Mouse (Mus musculus) forebrain, embryonic 14.5 days (tissue): ENCODE data around the gene Kdelr2. TPM values are rescaled to one million over a fixed set of nuclear protein-coding genes. Genes with fewer than 3 reads are reported as not detected.

ENCODE experiments used
- ATAC-seq: fragments of 200-750 bp; cut with Nextera tagmentation; 2 replicates; pipeline ENCODE4 v1.8.0; 2017; ENCODE audit warnings: mild to moderate bottlenecking, moderate library complexity
- DNase-seq: peaks from one replicate; pipeline ENCODE4 v3.0.0-alpha.2; 2015; ENCODE audit warnings: low spot score
- H3K27ac ChIP-seq: fragments of 300-500 bp; sonication (generic); 2 replicates; pipeline ENCODE4 v1.5.1; 2014; ENCODE audit warnings: low read depth, mild to moderate bottlenecking, control low read depth, low read length, moderate library complexity
- H3K27me3 ChIP-seq: fragments of 300-500 bp; sonication (generic); replicated peaks from 2 replicates; pipeline ENCODE4 v1.6.1; 2014; ENCODE audit warnings: low read length, control low read depth, mixed read lengths; ENCODE audit not compliant: control insufficient read depth, insufficient read depth
- H3K36me3 ChIP-seq: fragments of 300-500 bp; sonication (generic); 2 replicates; pipeline ENCODE4 v1.6.1; 2014; ENCODE audit warnings: low read length, control low read depth; ENCODE audit not compliant: control insufficient read depth, insufficient read depth
- H3K4me1 ChIP-seq: fragments of 300-500 bp; sonication (generic); 2 replicates; pipeline ENCODE4 v1.6.1; 2014; ENCODE audit warnings: antibody characterized with exemption, low read length, control low read depth; ENCODE audit not compliant: control insufficient read depth, insufficient read depth
- H3K4me2 ChIP-seq: fragments of 300-500 bp; sonication (generic); 2 replicates; pipeline ENCODE4 v1.6.1; 2014; ENCODE audit warnings: mild to moderate bottlenecking, control low read depth, low read length
- H3K4me3 ChIP-seq: fragments of 300-500 bp; sonication (generic); 2 replicates; pipeline ENCODE4 v1.5.1; 2014; ENCODE audit warnings: low read depth, low read length, control low read depth
- H3K9ac ChIP-seq: fragments of 300-500 bp; sonication (generic); 2 replicates; pipeline ENCODE4 v1.6.1; 2014; ENCODE audit warnings: mild to moderate bottlenecking, low read length, control low read depth, moderate library complexity
- H3K9me3 ChIP-seq: fragments of 300-500 bp; sonication (generic); replicated peaks from 2 replicates; pipeline ENCODE4 v1.6.1; 2016; ENCODE audit warnings: low read length, control low read depth, mixed read lengths; ENCODE audit not compliant: control insufficient read depth
- WGBS: fragments of 180-500 bp; shearing (Covaris S2); extraction: QIAGEN DNeasy Blood & Tissue Kit; methylation state at CpG from one replicate; pipeline ENCODE4 v1.1.7; 2014; 5-methylcytosine and 5-hydroxymethylcytosine counted together
- polyA plus RNA-seq: library from polyadenylated mRNA; unstranded; fragments of >200 nt; fragmentation: Nextera tagmentation; extraction: Ambion mirVana; gene quantifications from 2 replicates; pipeline ENCODE4 v1.2.1, GENCODE M21; 2014

Gene Kdelr2
- polyA plus RNA-seq, 1 experiment from 2014 or later = 137 TPM

DNA sequence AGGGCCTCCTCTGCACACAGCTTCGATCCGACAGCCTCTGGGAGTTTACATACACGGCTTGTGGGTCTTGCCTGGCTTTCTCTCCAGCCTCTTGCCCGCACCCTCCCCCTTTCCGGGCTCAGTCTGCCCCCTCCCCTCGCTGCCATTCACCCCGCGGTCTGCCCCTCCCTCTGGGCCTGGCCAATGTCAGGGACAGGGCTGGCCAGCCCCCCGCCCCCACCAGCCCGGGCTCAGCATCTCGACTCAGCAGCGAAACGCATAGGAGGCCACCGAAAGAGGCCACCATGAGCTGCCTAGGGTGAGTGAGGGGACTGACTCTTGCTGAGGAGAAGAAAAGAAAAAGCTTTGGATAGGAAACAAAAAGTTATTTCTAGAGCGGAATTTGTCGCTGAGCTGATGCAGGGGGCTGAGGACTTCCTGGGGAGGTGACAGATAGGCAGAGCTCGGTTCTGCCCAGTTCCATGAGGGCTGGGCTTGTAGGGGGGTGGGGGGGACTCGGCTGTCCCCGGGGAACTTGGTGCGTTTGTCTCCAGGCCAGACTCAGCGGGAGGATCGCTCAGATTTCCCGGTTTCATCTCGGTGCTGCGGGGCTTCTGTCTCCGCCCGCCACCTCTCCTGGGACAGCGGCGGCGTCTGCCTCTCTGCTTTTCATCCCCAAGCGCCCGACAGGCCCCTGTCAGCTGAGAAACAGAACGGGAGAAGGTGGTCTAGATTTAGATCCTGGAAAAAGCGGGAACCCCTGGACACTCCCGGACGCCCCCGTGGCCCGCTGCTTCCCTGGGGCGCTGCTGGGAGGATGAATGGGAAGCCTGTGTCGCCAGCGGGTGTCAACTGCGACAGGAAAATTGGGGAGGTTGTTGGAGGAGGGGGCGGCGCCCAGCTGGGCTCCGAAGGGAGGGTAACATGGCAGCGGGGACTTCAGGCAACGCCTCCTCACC is 39.7 kb upstream of the Kdelr2 start:
- H3K4me1 ChIP-seq = 0 out of 2 replicates have a peak, but pooled peaks cover 5% of the 10 kb centered on the region
- peaks cover 18% of the 10 kb centered on the region; the same call in 1 of the 2 replicates for H3K27me3 ChIP-seq
- ATAC-seq = peak; percentile 56
- peak overlapping the region; percentile 42 for H3K4me3 ChIP-seq
- peak; percentile 62 for DNase-seq
- peak overlapping the region; percentile 67 for H3K9ac ChIP-seq
- under 1% methylated on average over 46 of the region's 47 CpGs for WGBS
- H3K9me3 ChIP-seq = no peaks in the 10 kb centered on the region
- H3K36me3 ChIP-seq = no peaks in the 10 kb centered on the region
- H3K27ac ChIP-seq = no peak overlapping the region; the same call in 1 of the 2 replicates
- H3K4me2 ChIP-seq = peak overlapping the region; percentile 90

DNA sequence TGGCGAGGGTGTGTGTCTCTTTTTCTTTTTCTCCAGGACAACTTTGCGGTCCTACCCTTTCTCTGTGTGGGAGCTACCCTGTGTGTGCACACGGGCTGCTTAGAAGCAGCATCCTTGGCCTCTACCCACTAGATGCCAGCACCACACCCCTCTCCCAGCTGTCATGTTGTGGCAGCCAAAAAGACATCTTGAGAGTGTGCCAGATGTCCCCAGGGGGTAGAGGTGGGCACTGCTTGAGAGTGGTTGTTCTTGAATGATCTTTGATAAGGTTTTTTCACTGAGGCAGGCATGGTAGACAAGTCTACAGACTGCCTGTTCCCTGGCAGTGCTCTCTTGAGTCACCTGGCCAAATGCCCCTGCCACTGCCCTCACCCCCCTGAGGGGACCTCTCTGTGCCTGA is 35.7 kb upstream of the Kdelr2 start:
- no peak overlapping the region for H3K4me3 ChIP-seq
- H3K36me3 ChIP-seq = no peaks in the 10 kb centered on the region
- WGBS = 68% methylated on average over 3 of the region's 3 CpGs
- H3K9me3 ChIP-seq = no peaks in the 10 kb centered on the region
- H3K27ac ChIP-seq = no peak overlapping the region
- ATAC-seq (no peak), DNase-seq (no peak)
- H3K4me1 ChIP-seq = peaks cover 5% of the 10 kb centered on the region; the same call in 1 of the 2 replicates
- H3K9ac ChIP-seq = no peak overlapping the region
- peaks cover 52% of the 10 kb centered on the region for H3K27me3 ChIP-seq
- no peak overlapping the region for H3K4me2 ChIP-seq

DNA sequence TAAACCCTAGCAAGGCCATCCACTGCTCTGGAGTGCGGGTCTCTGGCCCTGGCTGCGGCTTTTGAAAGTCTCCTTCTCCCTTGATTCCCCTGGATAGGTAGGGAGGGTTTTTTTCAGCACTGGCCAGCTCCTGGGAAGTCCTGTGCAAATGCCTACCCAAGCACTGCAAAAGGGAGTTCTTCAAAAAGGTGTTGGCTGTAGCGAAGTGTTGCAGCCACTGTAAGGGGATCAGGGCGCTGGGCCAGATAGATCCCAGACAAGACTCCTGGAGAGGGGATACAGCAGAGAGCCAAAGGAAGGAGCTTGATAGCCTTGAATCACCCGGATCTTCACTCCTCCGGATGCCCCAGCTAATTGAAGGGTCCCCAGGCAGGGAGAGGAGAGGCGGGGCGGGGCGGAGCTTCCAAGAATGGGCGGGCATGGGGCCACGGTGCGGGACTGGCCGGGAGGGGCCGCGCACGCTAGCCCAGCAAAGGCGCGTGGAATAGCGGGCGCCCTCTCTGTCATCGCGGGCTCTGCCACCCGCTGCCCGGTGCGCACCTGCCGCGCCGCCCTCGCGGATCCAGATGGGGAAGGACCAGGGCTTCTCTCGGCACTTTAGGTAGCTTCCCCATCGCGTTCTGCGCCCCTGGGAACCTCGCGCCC is 33.9 kb upstream of the Kdelr2 start:
- H3K27ac ChIP-seq = no peak overlapping the region
- WGBS = under 1% methylated on average over 35 of the region's 36 CpGs
- no peaks in the 10 kb centered on the region for H3K36me3 ChIP-seq
- DNase-seq = no peak
- ATAC-seq = no peak
- H3K9me3 ChIP-seq = no peaks in the 10 kb centered on the region
- H3K4me2 ChIP-seq = peak overlapping the region; percentile 48
- H3K9ac ChIP-seq = peak overlapping the region; percentile 14; the same call in 1 of the 2 replicates
- peak overlapping the region; percentile 28 for H3K4me3 ChIP-seq
- H3K4me1 ChIP-seq = no peaks in the 10 kb centered on the region; the same call in 1 of the 2 replicates
- peaks cover 68% of the 10 kb centered on the region for H3K27me3 ChIP-seq

DNA sequence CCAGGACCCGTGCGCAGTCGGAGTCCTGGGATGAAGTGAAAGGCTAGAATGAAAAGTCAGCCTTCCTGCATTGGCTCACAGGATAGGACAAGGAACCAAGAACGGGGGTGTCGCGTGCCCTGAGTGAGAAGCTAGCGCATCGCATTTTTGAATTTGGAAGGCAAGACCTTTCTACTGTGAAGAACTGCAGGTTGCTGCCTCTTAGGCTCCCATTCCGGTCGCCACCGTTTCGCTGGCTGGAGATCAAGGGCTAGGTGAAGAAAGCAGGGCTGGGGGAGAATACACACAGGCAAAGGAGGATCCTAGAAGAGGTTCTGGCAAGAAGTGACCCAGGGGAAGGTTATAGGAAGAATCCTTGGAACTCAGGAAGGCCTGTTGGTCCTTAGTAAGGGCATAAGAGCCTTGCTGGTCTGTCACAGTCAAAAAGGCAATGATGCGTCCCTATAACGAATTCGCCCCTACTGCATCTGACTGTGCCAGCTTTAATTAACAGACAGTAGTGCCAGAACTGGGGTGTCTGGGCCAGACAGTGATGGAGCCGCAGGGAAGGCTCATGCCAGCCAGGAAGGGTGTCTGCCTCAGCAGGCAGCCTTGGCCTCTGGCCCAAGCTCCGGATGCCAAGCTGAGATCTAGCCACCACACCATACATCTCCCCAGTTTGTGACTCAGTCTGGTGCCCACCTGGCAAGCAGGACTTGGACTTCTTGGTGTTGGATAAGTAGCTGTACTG is 33.1 kb upstream of the Kdelr2 start:
- Histone ChIP-seq H3K4me3 (peak overlapping the region; percentile 28), H3K9ac (0 out of 2 replicates have a peak overlapping the region, but pooled peaks have one; percentile 14), H3K27ac (no peak overlapping the region), H3K4me2 (peak overlapping the region; percentile 48), H3K27me3 (peaks cover 73% of the 10 kb centered on the region), H3K9me3 (no peaks in the 10 kb centered on the region), H3K36me3 (no peaks in the 10 kb centered on the region), H3K4me1 (no peaks in the 10 kb centered on the region; the same call in 1 of the 2 replicates)
- peak; percentile 66 for DNase-seq
- 16% methylated on average over 17 of the region's 17 CpGs for WGBS
- peak; percentile 20; the same call in 1 of the 2 replicates for ATAC-seq

DNA sequence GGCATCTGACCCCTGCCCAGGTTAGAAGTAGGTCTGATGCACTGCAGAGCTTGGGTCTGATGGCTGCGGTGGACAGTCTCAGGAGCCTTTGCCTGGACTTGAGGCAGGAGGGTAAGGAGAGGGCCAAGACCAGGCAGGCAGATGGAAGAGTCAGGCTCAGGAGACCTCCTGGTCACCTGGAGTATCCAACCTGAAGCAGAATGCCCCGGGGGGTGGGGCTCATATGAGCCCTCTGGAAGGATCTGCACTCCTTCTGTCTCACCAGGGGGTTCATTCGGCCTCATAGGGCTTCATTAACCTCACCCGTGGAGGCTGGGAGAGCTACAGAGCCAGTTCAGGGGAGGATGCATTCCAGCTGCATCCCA is 32.5 kb upstream of the Kdelr2 start:
- no peak overlapping the region for H3K9ac ChIP-seq
- ATAC-seq (no peak), DNase-seq (no peak)
- H3K36me3 ChIP-seq = no peaks in the 10 kb centered on the region
- H3K27ac ChIP-seq = no peak overlapping the region
- no peak overlapping the region for H3K4me3 ChIP-seq
- H3K4me1 ChIP-seq = no peaks in the 10 kb centered on the region; the same call in 1 of the 2 replicates
- 0 out of 2 replicates have a peak, but pooled peaks cover under 1% of the 10 kb centered on the region for H3K9me3 ChIP-seq
- peaks cover 69% of the 10 kb centered on the region for H3K27me3 ChIP-seq
- 57% methylated on average over 4 of the region's 4 CpGs for WGBS
- no peak overlapping the region for H3K4me2 ChIP-seq

DNA sequence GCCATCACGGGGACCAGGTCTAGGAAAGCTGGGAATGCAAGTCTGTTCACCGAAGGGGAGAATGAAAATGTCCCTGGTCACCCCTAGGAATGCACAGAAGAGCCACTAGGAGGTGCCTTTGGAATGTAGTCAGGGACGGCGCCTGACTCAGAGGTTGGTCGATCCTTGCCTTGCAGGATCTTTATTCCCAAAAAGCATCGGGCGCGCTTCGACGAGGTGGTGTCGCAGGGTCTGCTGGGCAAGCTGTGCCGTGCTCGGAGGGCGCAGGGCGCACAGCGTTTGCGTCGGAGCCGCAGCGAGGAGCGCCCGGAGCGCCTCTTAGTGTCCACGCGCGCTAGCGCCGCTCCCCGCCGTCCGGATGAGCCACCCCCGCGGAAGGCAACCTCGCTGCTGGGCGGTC is 30.8 kb upstream of the Kdelr2 start:
- ATAC-seq = no peak
- Histone ChIP-seq H3K4me1 (no peaks in the 10 kb centered on the region; the same call in 1 of the 2 replicates), H3K4me2 (peak overlapping the region; percentile 47), H3K27me3 (peaks cover 65% of the 10 kb centered on the region), H3K9me3 (0 out of 2 replicates have a peak, but pooled peaks cover 2% of the 10 kb centered on the region), H3K4me3 (peak overlapping the region; percentile 24), H3K9ac (no peak overlapping the region; the same call in 1 of the 2 replicates), H3K27ac (no peak overlapping the region), H3K36me3 (no peaks in the 10 kb centered on the region)
- DNase-seq = no peak
- WGBS = 1% methylated on average over 29 of the region's 35 CpGs

DNA sequence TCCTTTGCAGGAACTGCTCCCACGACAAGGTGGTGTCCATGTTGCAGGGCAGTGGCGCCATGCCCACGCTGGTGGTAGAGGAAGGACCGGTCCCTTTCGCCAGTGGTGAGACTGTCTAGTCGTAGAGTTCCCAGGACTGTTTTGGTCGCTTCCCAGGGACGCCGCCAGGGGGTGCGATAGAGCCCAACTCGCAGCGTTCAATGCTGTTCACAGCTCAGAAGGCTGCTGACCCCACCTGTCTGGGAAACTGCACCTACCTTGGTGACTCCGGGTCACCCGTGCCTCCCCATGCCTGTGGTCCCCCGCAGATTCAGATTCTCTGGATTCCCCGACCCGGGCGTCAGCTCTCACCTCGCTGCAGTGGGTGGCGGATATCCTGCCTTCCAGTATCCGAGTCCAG is 28.4 kb upstream of the Kdelr2 start:
- DNase-seq (peak; percentile 55), ATAC-seq (no peak)
- H3K36me3 ChIP-seq = no peaks in the 10 kb centered on the region
- H3K27ac ChIP-seq = no peak overlapping the region
- WGBS = 7% methylated on average over 20 of the region's 21 CpGs
- H3K27me3 ChIP-seq = peaks cover 45% of the 10 kb centered on the region
- H3K9ac ChIP-seq = no peak overlapping the region
- peak overlapping the region; percentile 35 for H3K4me2 ChIP-seq
- H3K4me3 ChIP-seq = no peak overlapping the region
- no peaks in the 10 kb centered on the region for H3K4me1 ChIP-seq
- H3K9me3 ChIP-seq = 0 out of 2 replicates have a peak, but pooled peaks cover 2% of the 10 kb centered on the region

DNA sequence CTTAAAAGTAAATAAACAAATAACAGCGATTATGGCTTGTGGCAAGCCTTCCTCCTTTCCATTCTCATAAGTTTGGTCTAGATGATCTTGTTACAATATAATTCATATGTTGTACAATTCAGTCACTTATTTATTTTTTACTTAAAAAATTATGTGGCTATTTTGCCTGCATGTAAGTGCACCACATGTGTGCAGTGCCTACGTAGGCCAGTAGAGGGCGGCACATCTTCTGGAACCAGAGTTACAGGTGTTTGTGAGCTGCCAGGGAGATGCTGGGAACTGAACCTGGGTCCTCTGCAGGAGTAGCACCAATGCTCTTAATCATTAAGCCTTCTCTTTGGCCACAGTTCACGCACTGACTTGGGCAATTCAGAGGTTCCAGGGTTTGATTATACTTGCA is 27.5 kb upstream of the Kdelr2 start:
- WGBS = 84% methylated on average over 4 of the region's 4 CpGs
- H3K27ac ChIP-seq = no peak overlapping the region
- H3K4me3 ChIP-seq = no peak overlapping the region
- H3K9me3 ChIP-seq = 0 out of 2 replicates have a peak, but pooled peaks cover 2% of the 10 kb centered on the region
- ATAC-seq (no peak), DNase-seq (no peak)
- H3K4me1 ChIP-seq = no peaks in the 10 kb centered on the region
- no peak overlapping the region for H3K4me2 ChIP-seq
- H3K36me3 ChIP-seq = no peaks in the 10 kb centered on the region
- no peak overlapping the region for H3K9ac ChIP-seq
- peaks cover 36% of the 10 kb centered on the region for H3K27me3 ChIP-seq
